In genomic region chr1:170200379-170200778, GRCm38 (mm10) we compare ENCODE assay signal across 10 mouse cellular contexts. TPM values are rescaled to one million over a fixed set of nuclear protein-coding genes. Genes with fewer than 3 reads are reported as not detected.
DNase-seq lines count a peak whose midpoint lies in the region; ATAC-seq and TF ChIP-seq lines count a peak whose summit lies in the region.
"Had no signal": no experiment of that assay in that cellular context is flagged by ENCODE, and none has a peak within 500 bp of the region (broad histone marks: within the 10 kb centered on the region; RNA-seq: fewer than 3 reads in every experiment).

No protein-coding gene starts in this region.

- DNase-seq in forebrain, embryonic 14.5 days (ENCODE audit: low spot score), result peak; percentile 44
- DNase-seq in forebrain, embryonic 10.5 days (ENCODE audit: extremely low spot score, low spot score), result no peak
- DNase-seq in limb, embryonic 11.5 days (ENCODE audit: low spot score), result peak; percentile 39
- no peak for DNase-seq in limb, embryonic 10.5 days (ENCODE audit: low spot score)
- DNase-seq in MN1 (ENCODE audit: low spot score), result peak; percentile 67
- no peak for DNase-seq in right cerebral cortex, postnatal 25 days

- TF ChIP-seq POLR2A in small intestine, adult 2 months (IDR thresholded peaks at IDR 0.05; ENCODE audit: low read depth, low read length), result no peak

- no peak overlapping the region for H3K27ac ChIP-seq in forebrain, embryonic 14.5 days (ENCODE audit: low read depth, low read length)
- H3K27ac ChIP-seq in forebrain, embryonic 10.5 days, result no peak overlapping the region
- no peak overlapping the region for H3K27ac ChIP-seq in limb, embryonic 11.5 days (replicated peaks; ENCODE audit: low read depth, low read length)
- no peak overlapping the region for H3K27ac ChIP-seq in limb, embryonic 10.5 days
- H3K27ac ChIP-seq in small intestine, adult 2 months (ENCODE audit: insufficient read depth, low read depth, low read length), result no peak overlapping the region
- H3K27ac ChIP-seq: heart, embryonic 13.5 days had no signal

- ATAC-seq in forebrain, embryonic 14.5 days, result no peak
- no peak for ATAC-seq in limb, embryonic 11.5 days (ENCODE audit: insufficient number of reproducible peaks, low FRiP score, low TSS enrichment, low read depth)
- peak; percentile 46 to 60; a peak in 2 of 4 replicates for ATAC-seq in hematopoietic stem cell, adult 5-6 weeks (replicated peaks in 1 of 2; ENCODE audit: insufficient read depth in 1 of 2, low FRiP score in 2 of 2, low TSS enrichment in 1 of 2, low read depth in 1 of 2, poor library complexity in 2 of 2, severe bottlenecking in 2 of 2)

- H3K4me2 ChIP-seq in forebrain, embryonic 14.5 days (ENCODE audit: low read length), result no peak overlapping the region
- no peak overlapping the region for H3K4me2 ChIP-seq in limb, embryonic 11.5 days (ENCODE audit: low read depth, severe bottlenecking)
- H3K4me2 ChIP-seq: heart, embryonic 13.5 days had no signal

- no peaks in the 10 kb centered on the region for H3K27me3 ChIP-seq in forebrain, embryonic 14.5 days (replicated peaks; ENCODE audit: control insufficient read depth, insufficient read depth, low read length)
- H3K27me3 ChIP-seq in forebrain, embryonic 10.5 days (ENCODE audit: poor library complexity, severe bottlenecking), result no peaks in the 10 kb centered on the region
- H3K27me3 ChIP-seq in limb, embryonic 11.5 days (ENCODE audit: control insufficient read depth, insufficient read depth, low read length), result no peaks in the 10 kb centered on the region
- H3K27me3 ChIP-seq in limb, embryonic 10.5 days (ENCODE audit: low read depth, poor library complexity, severe bottlenecking), result no peaks in the 10 kb centered on the region
- no peaks in the 10 kb centered on the region for H3K27me3 ChIP-seq in small intestine, adult 2 months (ENCODE audit: control insufficient read depth, insufficient read depth, low read length)
- H3K27me3 ChIP-seq: heart, embryonic 13.5 days had no signal

- H3K36me3 ChIP-seq in forebrain, embryonic 14.5 days (ENCODE audit: control insufficient read depth, insufficient read depth, low read length), result peaks cover 82% of the 10 kb centered on the region
- peaks cover 92% of the 10 kb centered on the region for H3K36me3 ChIP-seq in forebrain, embryonic 10.5 days (replicated peaks)
- H3K36me3 ChIP-seq in limb, embryonic 11.5 days (ENCODE audit: control insufficient read depth, insufficient read depth, low read length), result peaks cover 5% of the 10 kb centered on the region; the same call in 1 of the 2 replicates
- H3K36me3 ChIP-seq in limb, embryonic 10.5 days, result peaks cover 93% of the 10 kb centered on the region
- H3K36me3 ChIP-seq in small intestine, adult 2 months (ENCODE audit: control insufficient read depth, insufficient read depth, low read length), result peaks cover 52% of the 10 kb centered on the region

- no peaks in the 10 kb centered on the region for H3K9me3 ChIP-seq in forebrain, embryonic 14.5 days (replicated peaks; ENCODE audit: control insufficient read depth, low read length)
- H3K9me3 ChIP-seq in forebrain, embryonic 10.5 days, result no peaks in the 10 kb centered on the region
- H3K9me3 ChIP-seq in limb, embryonic 11.5 days (ENCODE audit: control insufficient read depth, low read length), result no peaks in the 10 kb centered on the region
- H3K9me3 ChIP-seq in limb, embryonic 10.5 days (replicated peaks), result no peaks in the 10 kb centered on the region
- H3K9me3 ChIP-seq: heart, embryonic 13.5 days had no signal

- WGBS in forebrain, embryonic 14.5 days, result 82% methylated on average over 3 of the region's 3 CpGs
- 80% methylated on average over 3 of the region's 3 CpGs for WGBS in forebrain, embryonic 10.5 days
- WGBS in limb, embryonic 11.5 days, result 78% methylated on average over 3 of the region's 3 CpGs
- WGBS in limb, embryonic 10.5 days, result 85% methylated on average over 3 of the region's 3 CpGs
- 72% methylated on average over 3 of the region's 3 CpGs for WGBS in small intestine, adult 2 months

- H3K4me1 ChIP-seq in forebrain, embryonic 14.5 days (ENCODE audit: control insufficient read depth, insufficient read depth, low read length), result no peaks in the 10 kb centered on the region
- H3K4me1 ChIP-seq in forebrain, embryonic 10.5 days, result no peaks in the 10 kb centered on the region
- H3K4me1 ChIP-seq in limb, embryonic 11.5 days (ENCODE audit: control insufficient read depth, insufficient read depth, low read length), result no peaks in the 10 kb centered on the region
- H3K4me1 ChIP-seq in limb, embryonic 10.5 days, result no peaks in the 10 kb centered on the region
- no peaks in the 10 kb centered on the region for H3K4me1 ChIP-seq in small intestine, adult 2 months (ENCODE audit: control insufficient read depth, insufficient read depth, insufficient read length, low read length)
- H3K4me1 ChIP-seq: heart, embryonic 13.5 days had no signal

- no peak overlapping the region for H3K4me3 ChIP-seq in forebrain, embryonic 14.5 days (ENCODE audit: low read depth, low read length)
- no peak overlapping the region for H3K4me3 ChIP-seq in forebrain, embryonic 10.5 days
- no peak overlapping the region for H3K4me3 ChIP-seq in limb, embryonic 11.5 days (ENCODE audit: low read depth, low read length)
- H3K4me3 ChIP-seq in limb, embryonic 10.5 days, result no peak overlapping the region
- H3K4me3 ChIP-seq in small intestine, adult 2 months (ENCODE audit: low read depth, low read length), result no peak overlapping the region
- H3K4me3 ChIP-seq: heart, embryonic 13.5 days had no signal

- peak; percentile 43; the same call in 1 of the 2 replicates for TF ChIP-seq CTCF in small intestine, adult 2 months (IDR thresholded peaks at IDR 0.05; ENCODE audit: extremely low read depth, insufficient read length, insufficient replicate concordance, low read depth, low read length)

- H3K9ac ChIP-seq in forebrain, embryonic 14.5 days (ENCODE audit: low read length), result no peak overlapping the region
- H3K9ac ChIP-seq in limb, embryonic 11.5 days (ENCODE audit: low read length), result no peak overlapping the region
- H3K9ac ChIP-seq: heart, embryonic 13.5 days had no signal

RNA-seq across cellular contexts. Expression of gene Uhmk1, which starts 14.8 kb away (rescaled TPM):
- polyA plus RNA-seq in forebrain, embryonic 14.5 days (2014; fragmentation: Nextera tagmentation; extraction: Ambion mirVana), result 7.4 and 7.5 TPM in 2 replicates
- polyA plus RNA-seq in forebrain, embryonic 10.5 days (2016; fragmentation: Nextera tagmentation; extraction: Ambion mirVana), result 10.0 and 10.1 TPM in 2 replicates
- polyA plus RNA-seq in limb, embryonic 11.5 days (2014; fragmentation: Nextera tagmentation; extraction: Ambion mirVana), result 9.2 and 11.6 TPM in 2 replicates
- polyA plus RNA-seq in limb, embryonic 10.5 days (2016; fragmentation: Nextera tagmentation; extraction: Ambion mirVana), result 8.9 and 9.5 TPM in 2 replicates
- 68.2 and 71.1 TPM in 2 replicates for total RNA-seq in hematopoietic stem cell, adult 5-6 weeks (2017)
- polyA plus RNA-seq in small intestine, adult 2 months (2012; rRNA removed), result 2.1 and 4.5 TPM in 2 replicates

RNA-seq across cellular contexts. Expression of gene Uap1, which starts 25.6 kb away (rescaled TPM):
- 57.9 and 63.6 TPM in 2 replicates for polyA plus RNA-seq in forebrain, embryonic 14.5 days (2014; fragmentation: Nextera tagmentation; extraction: Ambion mirVana)
- 53.3 and 55.2 TPM in 2 replicates for polyA plus RNA-seq in forebrain, embryonic 10.5 days (2016; fragmentation: Nextera tagmentation; extraction: Ambion mirVana)
- polyA plus RNA-seq in limb, embryonic 11.5 days (2014; fragmentation: Nextera tagmentation; extraction: Ambion mirVana), result 66.6 and 67.0 TPM in 2 replicates
- polyA plus RNA-seq in limb, embryonic 10.5 days (2016; fragmentation: Nextera tagmentation; extraction: Ambion mirVana), result 54.0 and 57.7 TPM in 2 replicates
- total RNA-seq in hematopoietic stem cell, adult 5-6 weeks (2017), result 73.9 and 113 TPM in 2 replicates
- polyA plus RNA-seq in small intestine, adult 2 months (2012; rRNA removed), result 4.8 and 15.1 TPM in 2 replicates

RNA-seq across cellular contexts. Expression of gene Sh2d1b2, which starts 32.2 kb away (rescaled TPM):
- polyA plus RNA-seq in forebrain, embryonic 14.5 days (2014; fragmentation: Nextera tagmentation; extraction: Ambion mirVana), result not detected in 2 replicates
- not detected in 2 replicates for polyA plus RNA-seq in forebrain, embryonic 10.5 days (2016; fragmentation: Nextera tagmentation; extraction: Ambion mirVana)
- not detected in 2 replicates for polyA plus RNA-seq in limb, embryonic 11.5 days (2014; fragmentation: Nextera tagmentation; extraction: Ambion mirVana)
- polyA plus RNA-seq in limb, embryonic 10.5 days (2016; fragmentation: Nextera tagmentation; extraction: Ambion mirVana), result 0.11 TPM in 1 of 2 replicates, not detected in the other
- not detected in 2 replicates for total RNA-seq in hematopoietic stem cell, adult 5-6 weeks (2017)
- polyA plus RNA-seq in small intestine, adult 2 months (2012; rRNA removed), result not detected in 2 replicates
- polyA plus RNA-seq: heart, embryonic 13.5 days; testis, adult 2 months had no signal

Comparison
In these comparisons a context has a peak if more than half of its experiments do, and no peak if none do; other contexts are left out.
1. DNase-seq: peak in forebrain, embryonic 14.5 days (single experiment), limb, embryonic 11.5 days (single experiment) and MN1 (single experiment); none in forebrain, embryonic 10.5 days (single experiment), limb, embryonic 10.5 days (single experiment) and right cerebral cortex, postnatal 25 days (single experiment).
2. ATAC-seq: peak in hematopoietic stem cell, adult 5-6 weeks (2 of 2); none in forebrain, embryonic 14.5 days (single experiment) and limb, embryonic 11.5 days (single experiment).